Mouse (Mus musculus): ENCODE measurements at regions not wholly inside any gene's neighbourhood (a gene's known extent, or its start where the extent isn't known, plus 50 kb on each side); places are given as distances from the start of the nearest gene placed in this dataset.
"Not testable (repeated sequence)": the region's sequence is repeated elsewhere in the genome, so short reads cannot be mapped to it uniquely, and the experiment has no call there.

GRCm38 (mm10) chr7:73688451-73688850, 51.7 kb upstream of the Fam174b start:
- DNase-seq, result no peak

- DNase-seq, result not testable (repeated sequence)
Measured at GRCm38 (mm10) chr7:73686245-73686644, 53.9 kb upstream of the Fam174b start.

- DNase-seq, result no peak
Measured at GRCm38 (mm10) chr7:73682756-73683155, 57.3 kb upstream of the Fam174b start.

GRCm38 (mm10) chr7:73670598-73670997, 69.5 kb upstream of the Fam174b start:
- DNase-seq, result no peak

GRCm38 (mm10) chr7:73668791-73669190, 71.3 kb upstream of the Fam174b start:
- no peak for DNase-seq

GRCm38 (mm10) chr7:73666921-73667675, 73.0 kb upstream of the Fam174b start:
- DNase-seq, result no peak

- DNase-seq, result no peak
Measured at GRCm38 (mm10) chr7:73664962-73665361, 75.1 kb upstream of the Fam174b start.

GRCm38 (mm10) chr7:73662536-73662935, 77.6 kb upstream of the Fam174b start:
- DNase-seq, result no peak

- DNase-seq, result no peak
Measured at GRCm38 (mm10) chr7:73661901-73662300, 78.2 kb upstream of the Fam174b start.

- no peak for DNase-seq
Measured at GRCm38 (mm10) chr7:73659551-73659950, 80.6 kb upstream of the Fam174b start.

GRCm38 (mm10) chr7:73657283-73657682, 82.8 kb upstream of the Fam174b start:
- no peak for DNase-seq

GRCm38 (mm10) chr7:73656424-73656795, 83.7 kb upstream of the Fam174b start:
- not testable (repeated sequence) for DNase-seq

GRCm38 (mm10) chr7:73655787-73656423, 84.2 kb upstream of the Fam174b start:
- DNase-seq, result no peak

GRCm38 (mm10) chr7:73654193-73654871, 85.8 kb upstream of the Fam174b start:
- DNase-seq, result no peak

GRCm38 (mm10) chr7:73650909-73651308, 89.2 kb upstream of the Fam174b start:
- DNase-seq, result no peak

- peak; percentile 53 for DNase-seq
Measured at GRCm38 (mm10) chr7:73648010-73648409, 92.1 kb upstream of the Fam174b start.

- no peak for DNase-seq
Measured at GRCm38 (mm10) chr7:73647140-73647539, 93.0 kb upstream of the Fam174b start.

GRCm38 (mm10) chr7:73646711-73647110, 93.4 kb upstream of the Fam174b start:
- no peak for DNase-seq

GRCm38 (mm10) chr7:73644362-73644904, 95.7 kb upstream of the Fam174b start:
- no peak for DNase-seq

GRCm38 (mm10) chr7:73643993-73644335, 96.1 kb upstream of the Fam174b start:
- DNase-seq, result no peak

- no peak for DNase-seq
Measured at GRCm38 (mm10) chr7:73643306-73643992, 96.7 kb upstream of the Fam174b start.

- DNase-seq, result no peak
Measured at GRCm38 (mm10) chr7:73640194-73640593, 98.6 kb upstream of the Chd2 start.

- DNase-seq, result no peak
Measured at GRCm38 (mm10) chr7:73637810-73638125, 96.1 kb upstream of the Chd2 start.
